ENCODE assay signal across 7 mouse cellular contexts in the genomic region with DNA sequence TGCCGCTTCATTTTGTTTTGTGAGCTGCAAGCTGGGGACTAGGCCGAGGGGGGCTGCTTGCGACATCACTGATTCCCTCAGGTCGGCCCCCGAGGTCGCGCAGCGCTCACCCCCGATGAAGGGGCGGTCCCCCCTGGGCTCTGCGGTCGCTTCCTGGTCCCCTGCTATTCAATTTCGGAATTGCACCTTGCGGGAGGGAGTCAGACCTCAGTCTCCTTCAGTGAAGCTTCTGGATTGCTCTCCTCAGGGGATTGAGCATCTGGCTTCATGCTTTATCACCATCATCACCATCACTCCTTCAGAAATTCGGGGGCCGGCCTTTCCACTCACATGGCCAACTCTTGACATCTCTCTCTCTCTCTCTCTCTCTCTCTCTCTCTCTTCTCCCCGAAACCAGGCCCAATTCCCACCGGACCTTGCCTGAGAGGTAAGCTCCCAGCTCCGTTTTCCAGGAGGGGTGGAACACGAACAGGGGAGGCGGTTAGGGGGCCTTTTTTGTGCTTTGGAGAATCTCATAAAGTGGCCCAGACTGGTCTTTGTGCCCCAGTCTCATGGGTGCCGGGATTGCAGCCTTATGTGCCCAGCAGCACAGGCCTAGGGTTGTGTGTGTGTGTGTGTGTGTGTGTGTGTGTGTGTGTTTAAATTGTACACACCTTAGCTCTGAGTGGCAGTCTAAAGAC. TPM values are rescaled to one million over a fixed set of nuclear protein-coding genes. Genes with fewer than 3 reads are reported as not detected.
DNase-seq lines count a peak whose midpoint lies in the region; ATAC-seq and TF ChIP-seq lines count a peak whose summit lies in the region.

No protein-coding gene starts in this region.

- no peak for ATAC-seq in intestine, postnatal 0 days

- peak overlapping the region; percentile 63 for H3K27ac ChIP-seq in spleen, adult 2 months (ENCODE audit: insufficient read depth, low read length)
- H3K27ac ChIP-seq in forebrain, embryonic 10.5 days: peak overlapping the region; percentile 87
- H3K27ac ChIP-seq in intestine, postnatal 0 days (ENCODE audit: low read depth, low read length): peak overlapping the region; percentile 80
- H3K27ac ChIP-seq in olfactory bulb, adult 2 months (ENCODE audit: insufficient read depth, low read depth, low read length): peak overlapping the region; percentile 6; the same call in 1 of the 2 replicates

- H3K36me3 ChIP-seq in spleen, adult 2 months (ENCODE audit: control insufficient read depth, insufficient read depth, low read length): peaks cover 21% of the 10 kb centered on the region
- peaks cover 67% of the 10 kb centered on the region for H3K36me3 ChIP-seq in forebrain, embryonic 10.5 days (replicated peaks)
- peaks cover 53% of the 10 kb centered on the region for H3K36me3 ChIP-seq in intestine, postnatal 0 days (ENCODE audit: control insufficient read depth, insufficient read depth)

- DNase-seq in spleen, adult 2 months (ENCODE audit: low read depth in 1 of 2, low spot score in 2 of 2): no peak
- DNase-seq in spleen, postnatal 36 days (ENCODE audit: low spot score in 2 of 2): no peak
- DNase-seq in forebrain, embryonic 10.5 days (ENCODE audit: extremely low spot score, low spot score): no peak
- DNase-seq in cerebellum, adult 9-10 months: no peak
- no peak for DNase-seq in left cerebral cortex, adult 9 months (ENCODE audit: low spot score in 2 of 2)

- WGBS in spleen, adult 2 months: 7% methylated on average over 22 of the region's 22 CpGs
- WGBS in forebrain, embryonic 10.5 days: 4% methylated on average over 22 of the region's 22 CpGs
- WGBS in intestine, postnatal 0 days: 2% methylated on average over 22 of the region's 22 CpGs
- 4% methylated on average over 22 of the region's 22 CpGs for WGBS in olfactory bulb, adult 2 months

- H3K4me3 ChIP-seq in spleen, adult 2 months (ENCODE audit: extremely low read depth, insufficient read depth, insufficient read length): peak overlapping the region; percentile 76
- H3K4me3 ChIP-seq in forebrain, embryonic 10.5 days: peak overlapping the region; percentile 98
- H3K4me3 ChIP-seq in intestine, postnatal 0 days (ENCODE audit: low read depth, low read length): peak overlapping the region; percentile 83
- H3K4me3 ChIP-seq in olfactory bulb, adult 2 months (ENCODE audit: insufficient read depth, low read depth, low read length): peak overlapping the region; percentile 66

- TF ChIP-seq POLR2A in spleen, adult 2 months (IDR thresholded peaks at IDR 0.05; ENCODE audit: low read depth, low read length): no peak
- TF ChIP-seq POLR2A in olfactory bulb, adult 2 months (IDR thresholded peaks at IDR 0.05; ENCODE audit: insufficient read depth, low read depth, low read length): no peak

- no peak for TF ChIP-seq CTCF in spleen, adult 2 months (IDR thresholded peaks at IDR 0.05; ENCODE audit: extremely low read depth, insufficient read depth, insufficient read length, insufficient replicate concordance)
- TF ChIP-seq CTCF in intestine, postnatal 0 days (IDR thresholded peaks at IDR 0.05; ENCODE audit: low read depth): no peak
- no peak for TF ChIP-seq CTCF in olfactory bulb, adult 2 months (IDR thresholded peaks at IDR 0.05; ENCODE audit: insufficient read depth, low read depth, low read length)

- H3K9ac ChIP-seq in intestine, postnatal 0 days (ENCODE audit: low read depth, low read length): peak overlapping the region; percentile 85

- H3K4me1 ChIP-seq in spleen, adult 2 months (ENCODE audit: control insufficient read depth, insufficient read depth, insufficient read length): peaks cover 4% of the 10 kb centered on the region; the same call in 1 of the 2 replicates
- H3K4me1 ChIP-seq in forebrain, embryonic 10.5 days: peaks cover 22% of the 10 kb centered on the region
- H3K4me1 ChIP-seq in intestine, postnatal 0 days (replicated peaks; ENCODE audit: control insufficient read depth, insufficient read depth, low read length): no peaks in the 10 kb centered on the region; the same call in 1 of the 2 replicates
- H3K4me1 ChIP-seq in olfactory bulb, adult 2 months (ENCODE audit: control insufficient read depth, insufficient read depth, low read length): peaks cover 8% of the 10 kb centered on the region

- H3K27me3 ChIP-seq in spleen, adult 2 months (ENCODE audit: control insufficient read depth, insufficient read depth, low read length): no peaks in the 10 kb centered on the region
- no peaks in the 10 kb centered on the region for H3K27me3 ChIP-seq in forebrain, embryonic 10.5 days (ENCODE audit: poor library complexity, severe bottlenecking)
- no peaks in the 10 kb centered on the region for H3K27me3 ChIP-seq in intestine, postnatal 0 days (replicated peaks; ENCODE audit: control insufficient read depth, insufficient read depth, low read length)

- H3K4me2 ChIP-seq in intestine, postnatal 0 days (replicated peaks; ENCODE audit: low read depth): peak overlapping the region; percentile 91

- H3K9me3 ChIP-seq in forebrain, embryonic 10.5 days: no peaks in the 10 kb centered on the region
- no peaks in the 10 kb centered on the region for H3K9me3 ChIP-seq in intestine, postnatal 0 days (ENCODE audit: control insufficient read depth)

RNA-seq across cellular contexts. Expression of gene Paf1, which starts 0.7 kb away (rescaled TPM):
- 85.1 and 88.6 TPM in 2 replicates for polyA plus RNA-seq in spleen, adult 2 months (2012; rRNA removed)
- 82.3 and 95.9 TPM in 2 replicates for polyA plus RNA-seq in forebrain, embryonic 10.5 days (2016; fragmentation: Nextera tagmentation; extraction: Ambion mirVana)
- 54.6 and 60.6 TPM in 2 replicates for polyA plus RNA-seq in intestine, postnatal 0 days (2015; fragmentation: Nextera tagmentation; extraction: Ambion mirVana)
- 1,326 TPM in 1 of 2 replicates, not detected in the other for polyA plus RNA-seq in olfactory bulb, adult 2 months (2012; ENCODE audit: insufficient read depth, insufficient read length, low replicate concordance, missing spikeins)

RNA-seq across cellular contexts. Expression of gene Med29, which starts 0.9 kb away (rescaled TPM):
- polyA plus RNA-seq in spleen, adult 2 months (2012; rRNA removed): 26.6 and 31.5 TPM in 2 replicates
- 60.3 and 60.6 TPM in 2 replicates for polyA plus RNA-seq in forebrain, embryonic 10.5 days (2016; fragmentation: Nextera tagmentation; extraction: Ambion mirVana)
- polyA plus RNA-seq in intestine, postnatal 0 days (2015; fragmentation: Nextera tagmentation; extraction: Ambion mirVana): 42.7 and 44.2 TPM in 2 replicates
- polyA plus RNA-seq in olfactory bulb, adult 2 months (2012; ENCODE audit: insufficient read depth, insufficient read length, low replicate concordance, missing spikeins): not detected in 2 replicates

RNA-seq across cellular contexts. Expression of gene Zfp36, which starts 13.4 kb away (rescaled TPM):
- 106 and 138 TPM in 2 replicates for polyA plus RNA-seq in spleen, adult 2 months (2012; rRNA removed)
- polyA plus RNA-seq in forebrain, embryonic 10.5 days (2016; fragmentation: Nextera tagmentation; extraction: Ambion mirVana): 4.5 TPM in 2 replicates
- polyA plus RNA-seq in intestine, postnatal 0 days (2015; fragmentation: Nextera tagmentation; extraction: Ambion mirVana): 57.3 and 61.5 TPM in 2 replicates
- not detected in 2 replicates for polyA plus RNA-seq in olfactory bulb, adult 2 months (2012; ENCODE audit: insufficient read depth, insufficient read length, low replicate concordance, missing spikeins)

RNA-seq across cellular contexts. Expression of gene Plekhg2, which starts 21.0 kb away (rescaled TPM):
- 64.0 and 66.4 TPM in 2 replicates for polyA plus RNA-seq in spleen, adult 2 months (2012; rRNA removed)
- 75.5 and 84.4 TPM in 2 replicates for polyA plus RNA-seq in forebrain, embryonic 10.5 days (2016; fragmentation: Nextera tagmentation; extraction: Ambion mirVana)
- 10.6 and 11.9 TPM in 2 replicates for polyA plus RNA-seq in intestine, postnatal 0 days (2015; fragmentation: Nextera tagmentation; extraction: Ambion mirVana)
- not detected in 2 replicates for polyA plus RNA-seq in olfactory bulb, adult 2 months (2012; ENCODE audit: insufficient read depth, insufficient read length, low replicate concordance, missing spikeins)

RNA-seq across cellular contexts. Expression of gene Rps16, which starts 43.0 kb away (rescaled TPM):
- polyA plus RNA-seq in spleen, adult 2 months (2012; rRNA removed): 1,505 and 1,761 TPM in 2 replicates
- polyA plus RNA-seq in forebrain, embryonic 10.5 days (2016; fragmentation: Nextera tagmentation; extraction: Ambion mirVana): 939 and 976 TPM in 2 replicates
- polyA plus RNA-seq in intestine, postnatal 0 days (2015; fragmentation: Nextera tagmentation; extraction: Ambion mirVana): 695 and 702 TPM in 2 replicates
- 767 TPM in 1 of 2 replicates, not detected in the other for polyA plus RNA-seq in olfactory bulb, adult 2 months (2012; ENCODE audit: insufficient read depth, insufficient read length, low replicate concordance, missing spikeins)

Comparison
In these comparisons a context has a peak if more than half of its experiments do, and no peak if none do; other contexts are left out.
1. H3K27ac ChIP-seq: peak in every context shown above with its lines; median percentile 87 in forebrain, embryonic 10.5 days; 80 in intestine, postnatal 0 days; 63 in spleen, adult 2 months; 6 in olfactory bulb, adult 2 months.
2. RNA of gene Zfp36, which starts 13.4 kb away (polyA plus RNA-seq): 106 to 138 TPM in spleen, adult 2 months and 57.3 to 61.5 TPM in intestine, postnatal 0 days; 4.5 TPM in forebrain, embryonic 10.5 days and not detected in olfactory bulb, adult 2 months; every median in the first group is over 10 times any median in the second.
3. Peak in every context shown above with its lines, with median percentiles within 50 percentile points of each other: H3K4me3 ChIP-seq.